Mouse (Mus musculus): ENCODE results near the gene Chga. TPM values are rescaled to one million over a fixed set of nuclear protein-coding genes. Genes with fewer than 3 reads are reported as not detected.

Gene Chga
- total RNA-seq (2021) = not detected
- long read RNA-seq, experiment 1 = 0 reads
- long read RNA-seq, experiment 2 = 0 reads

- no peak for DNase-seq
Observed at GRCm38 (mm10) chr12:102554721-102555516, at the start of gene Chga. Gene Chga, plus strand, starts transcription at chr12:102554969.

GRCm38 (mm10) chr12:102505131-102505713, 49.5 kb upstream of the Chga start:
- DNase-seq = no peak

- no peak for DNase-seq
Observed at GRCm38 (mm10) chr12:102505949-102506348, 48.8 kb upstream of the Chga start.

- no peak for DNase-seq
Observed at GRCm38 (mm10) chr12:102511363-102511762, 43.4 kb upstream of the Chga start.

- no peak for DNase-seq
Observed at GRCm38 (mm10) chr12:102514151-102514550, 40.6 kb upstream of the Chga start.

- DNase-seq = no peak
Observed at GRCm38 (mm10) chr12:102514751-102515150, 40.0 kb upstream of the Chga start.

GRCm38 (mm10) chr12:102516151-102516550, 38.6 kb upstream of the Chga start:
- no peak for DNase-seq

- no peak for DNase-seq
Observed at GRCm38 (mm10) chr12:102517647-102518046, 37.1 kb upstream of the Chga start.

GRCm38 (mm10) chr12:102519929-102520720, 34.6 kb upstream of the Chga start:
- DNase-seq = no peak

- no peak for DNase-seq
Observed at GRCm38 (mm10) chr12:102521777-102522319, 32.9 kb upstream of the Chga start.

GRCm38 (mm10) chr12:102524216-102524615, 30.6 kb upstream of the Chga start:
- no peak for DNase-seq

GRCm38 (mm10) chr12:102524760-102525159, 30.0 kb upstream of the Chga start:
- no peak for DNase-seq

- DNase-seq = no peak
Observed at GRCm38 (mm10) chr12:102527989-102528388, 26.8 kb upstream of the Chga start.

GRCm38 (mm10) chr12:102535796-102536195, 19.0 kb upstream of the Chga start:
- no peak for DNase-seq

- no peak for DNase-seq
Observed at GRCm38 (mm10) chr12:102540278-102540677, 14.5 kb upstream of the Chga start.

- DNase-seq = no peak
Observed at GRCm38 (mm10) chr12:102541168-102541567, 13.6 kb upstream of the Chga start.

GRCm38 (mm10) chr12:102545122-102545521, 9.6 kb upstream of the Chga start:
- no peak for DNase-seq

GRCm38 (mm10) chr12:102550529-102550928, 4.2 kb upstream of the Chga start:
- DNase-seq = no peak

GRCm38 (mm10) chr12:102551186-102551585, 3.6 kb upstream of the Chga start:
- DNase-seq = no peak

GRCm38 (mm10) chr12:102552001-102552400, 2.8 kb upstream of the Chga start:
- DNase-seq = no peak

GRCm38 (mm10) chr12:102553705-102554275, 979 bp upstream of the Chga start:
- no peak for DNase-seq

- no peak for DNase-seq
Observed at GRCm38 (mm10) chr12:102555850-102556249, 1.1 kb downstream of the Chga start.
